Mouse (Mus musculus): ENCODE data around the gene Ntn4. TPM values are rescaled to one million over a fixed set of nuclear protein-coding genes. Genes with fewer than 3 reads are reported as not detected.

Ntn4 gene
- 14.6 and 17.3 TPM in 2 replicates for polyA plus RNA-seq (2012; rRNA removed)

- no peak for DNase-seq
- WGBS = 5% methylated on average over 29 of the region's 30 CpGs
- Histone ChIP-seq H3K4me3 (replicated peaks; ENCODE audit: insufficient read depth, low read depth, low read length) (peak within 1 kb of the TSS; percentile 76), H3K4me1 (ENCODE audit: control insufficient read depth, insufficient read depth, low read length) (peaks cover 18% of the 10 kb centered on the region), H3K27me3 (ENCODE audit: control insufficient read depth, insufficient read depth, low read length) (no peaks in the 10 kb centered on the region), H3K27ac (ENCODE audit: insufficient read depth, low read length) (peak within 1 kb of the TSS; percentile 99)
- TF ChIP-seq CTCF (IDR thresholded peaks at IDR 0.05; ENCODE audit: borderline replicate concordance, insufficient read depth, low read depth, low read length) = no peak
- no peak for TF ChIP-seq POLR2A (IDR thresholded peaks at IDR 0.05; ENCODE audit: borderline replicate concordance, insufficient read depth, low read length)
Observed at GRCm38 (mm10) chr10:93640521-93640952, at the start of gene Ntn4. Ntn4 (plus strand) TSS chr10:93640681.

GRCm38 (mm10) chr10:93592456-93592855 is 48.0 kb upstream of the Ntn4 start:
- Histone ChIP-seq H3K4me1 (ENCODE audit: control insufficient read depth, insufficient read depth, low read length) (peaks cover 3% of the 10 kb centered on the region; the same call in 1 of the 2 replicates), H3K27me3 (ENCODE audit: control insufficient read depth, insufficient read depth, low read length) (no peaks in the 10 kb centered on the region), H3K27ac (ENCODE audit: insufficient read depth, low read length) (no peak overlapping the region), H3K4me3 (replicated peaks; ENCODE audit: insufficient read depth, low read depth, low read length) (no peak overlapping the region)
- 60% methylated on average over 12 of the region's 12 CpGs for whole genome bisulfite sequencing
- TF ChIP-seq CTCF (IDR thresholded peaks at IDR 0.05; ENCODE audit: borderline replicate concordance, insufficient read depth, low read depth, low read length) (0 out of 2 replicates have a peak, but pooled peaks have one; percentile 11), POLR2A (IDR thresholded peaks at IDR 0.05; ENCODE audit: borderline replicate concordance, insufficient read depth, low read length) (no peak)
- no peak for DNase-seq

GRCm38 (mm10) chr10:93594022-93594482 is 46.4 kb upstream of the Ntn4 start:
- Histone ChIP-seq H3K27ac (ENCODE audit: insufficient read depth, low read length) (peak overlapping the region; percentile 79), H3K27me3 (ENCODE audit: control insufficient read depth, insufficient read depth, low read length) (no peaks in the 10 kb centered on the region), H3K4me1 (ENCODE audit: control insufficient read depth, insufficient read depth, low read length) (no peaks in the 10 kb centered on the region), H3K4me3 (replicated peaks; ENCODE audit: insufficient read depth, low read depth, low read length) (peak overlapping the region; percentile 51)
- under 1% methylated on average over 22 of the region's 22 CpGs for WGBS
- TF ChIP-seq POLR2A (IDR thresholded peaks at IDR 0.05; ENCODE audit: borderline replicate concordance, insufficient read depth, low read length) (peak; percentile 69; the same call in 1 of the 2 replicates), CTCF (IDR thresholded peaks at IDR 0.05; ENCODE audit: borderline replicate concordance, insufficient read depth, low read depth, low read length) (peak; percentile 81)
- DNase-seq = peak; percentile 88 to 92

- no peak for DNase-seq
- no peak overlapping the region for H3K4me3 ChIP-seq (replicated peaks; ENCODE audit: insufficient read depth, low read depth, low read length)
- H3K27me3 ChIP-seq (ENCODE audit: control insufficient read depth, insufficient read depth, low read length) = no peaks in the 10 kb centered on the region
- WGBS = 55% methylated on average over 4 of the region's 4 CpGs
- H3K4me1 ChIP-seq (ENCODE audit: control insufficient read depth, insufficient read depth, low read length) = no peaks in the 10 kb centered on the region
- no peak for TF ChIP-seq CTCF (IDR thresholded peaks at IDR 0.05; ENCODE audit: borderline replicate concordance, insufficient read depth, low read depth, low read length)
- no peak for TF ChIP-seq POLR2A (IDR thresholded peaks at IDR 0.05; ENCODE audit: borderline replicate concordance, insufficient read depth, low read length)
- no peak overlapping the region for H3K27ac ChIP-seq (ENCODE audit: insufficient read depth, low read length)
Observed at GRCm38 (mm10) chr10:93595831-93596230, 44.6 kb upstream of the Ntn4 start.

- TF ChIP-seq POLR2A (IDR thresholded peaks at IDR 0.05; ENCODE audit: borderline replicate concordance, insufficient read depth, low read length) (no peak), CTCF (IDR thresholded peaks at IDR 0.05; ENCODE audit: borderline replicate concordance, insufficient read depth, low read depth, low read length) (no peak)
Observed at GRCm38 (mm10) chr10:93596641-93597040, 43.8 kb upstream of the Ntn4 start.

GRCm38 (mm10) chr10:93602309-93602708 is 38.2 kb upstream of the Ntn4 start:
- Histone ChIP-seq H3K27me3 (ENCODE audit: control insufficient read depth, insufficient read depth, low read length) (no peaks in the 10 kb centered on the region), H3K27ac (ENCODE audit: insufficient read depth, low read length) (no peak overlapping the region), H3K4me1 (ENCODE audit: control insufficient read depth, insufficient read depth, low read length) (peaks cover 4% of the 10 kb centered on the region; the same call in 1 of the 2 replicates), H3K4me3 (replicated peaks; ENCODE audit: insufficient read depth, low read depth, low read length) (no peak overlapping the region)
- no peak for TF ChIP-seq CTCF (IDR thresholded peaks at IDR 0.05; ENCODE audit: borderline replicate concordance, insufficient read depth, low read depth, low read length)
- no peak for TF ChIP-seq POLR2A (IDR thresholded peaks at IDR 0.05; ENCODE audit: borderline replicate concordance, insufficient read depth, low read length)
- no peak for DNase-seq
- 46% methylated on average over 5 of the region's 5 CpGs for WGBS

More at GRCm38 (mm10) chr10:93596641-93597040, 43.8 kb upstream of the Ntn4 start:
- H3K27me3 ChIP-seq (ENCODE audit: control insufficient read depth, insufficient read depth, low read length) = no peaks in the 10 kb centered on the region
- no peak overlapping the region for H3K4me3 ChIP-seq (replicated peaks; ENCODE audit: insufficient read depth, low read depth, low read length)
- no peak for DNase-seq
- H3K4me1 ChIP-seq (ENCODE audit: control insufficient read depth, insufficient read depth, low read length) = no peaks in the 10 kb centered on the region
- WGBS = 84% methylated on average over 3 of the region's 3 CpGs
- H3K27ac ChIP-seq (ENCODE audit: insufficient read depth, low read length) = no peak overlapping the region

GRCm38 (mm10) chr10:93603256-93603655 is 37.2 kb upstream of the Ntn4 start:
- no peak for TF ChIP-seq POLR2A (IDR thresholded peaks at IDR 0.05; ENCODE audit: borderline replicate concordance, insufficient read depth, low read length)
- no peak for TF ChIP-seq CTCF (IDR thresholded peaks at IDR 0.05; ENCODE audit: borderline replicate concordance, insufficient read depth, low read depth, low read length)
- Histone ChIP-seq H3K4me3 (replicated peaks; ENCODE audit: insufficient read depth, low read depth, low read length) (no peak overlapping the region), H3K27me3 (ENCODE audit: control insufficient read depth, insufficient read depth, low read length) (no peaks in the 10 kb centered on the region), H3K4me1 (ENCODE audit: control insufficient read depth, insufficient read depth, low read length) (peaks cover 4% of the 10 kb centered on the region; the same call in 1 of the 2 replicates), H3K27ac (ENCODE audit: insufficient read depth, low read length) (no peak overlapping the region)
- WGBS = 96% methylated on average over 1 of the region's 1 CpGs
- DNase-seq = no peak

GRCm38 (mm10) chr10:93606326-93606725 is 34.2 kb upstream of the Ntn4 start:
- no peak for TF ChIP-seq POLR2A (IDR thresholded peaks at IDR 0.05; ENCODE audit: borderline replicate concordance, insufficient read depth, low read length)
- no peak for TF ChIP-seq CTCF (IDR thresholded peaks at IDR 0.05; ENCODE audit: borderline replicate concordance, insufficient read depth, low read depth, low read length)
- Histone ChIP-seq H3K27me3 (ENCODE audit: control insufficient read depth, insufficient read depth, low read length) (no peaks in the 10 kb centered on the region), H3K4me1 (ENCODE audit: control insufficient read depth, insufficient read depth, low read length) (peaks cover 4% of the 10 kb centered on the region; the same call in 1 of the 2 replicates), H3K27ac (ENCODE audit: insufficient read depth, low read length) (no peak overlapping the region), H3K4me3 (replicated peaks; ENCODE audit: insufficient read depth, low read depth, low read length) (no peak overlapping the region)
- DNase-seq = no peak
- WGBS = 70% methylated on average over 9 of the region's 9 CpGs

Data from cerebellum, adult 2 months (tissue).